Mouse (Mus musculus) ES-Bruce4 (cell line): ENCODE results near the gene Ubap2l.

Experiments
- CTCF ChIP-seq: IDR thresholded peaks from one replicate; pipeline ENCODE4 v1.8.1; 2011; ENCODE audit warnings: low read depth, low read length
- EP300 ChIP-seq: IDR thresholded peaks from 2 replicates; pipeline ENCODE4 v1.6.1; 2011; ENCODE audit warnings: low read depth, low read length; ENCODE audit not compliant: insufficient read depth
- POLR2A ChIP-seq: IDR thresholded peaks from one replicate; pipeline ENCODE4 v1.8.1; 2011; ENCODE audit warnings: low read length; ENCODE audit not compliant: insufficient read depth

DNA sequence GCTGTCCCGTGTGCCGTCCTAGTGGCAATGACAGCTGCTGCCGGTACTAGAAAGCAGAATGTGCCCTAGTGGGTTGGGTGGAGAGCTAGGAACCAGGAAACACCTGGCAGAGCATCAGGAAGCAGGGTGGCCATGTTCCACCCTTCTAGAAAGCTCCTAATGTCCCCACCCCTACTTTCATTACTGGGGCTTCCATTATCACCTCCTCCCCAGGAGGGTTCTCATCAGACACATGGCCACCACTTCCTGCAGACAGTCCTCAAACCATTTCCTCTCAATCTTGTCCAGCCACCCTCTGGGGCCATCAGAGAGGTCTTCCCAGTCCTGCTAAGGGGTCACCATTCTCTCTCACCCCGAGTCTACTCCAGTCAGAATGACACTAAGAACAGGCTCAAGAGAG is 91.0 kb downstream of the Ubap2l start:
- no peak for TF ChIP-seq CTCF
- no peak for TF ChIP-seq EP300
- TF ChIP-seq POLR2A, result no peak
